Mouse (Mus musculus): ENCODE measurements around the gene Ptprm.

Ptprm gene

GRCm38 (mm10) chr17:67345157-67345556 is 9.1 kb downstream of the Ptprm start:
- no peak for DNase-seq (ENCODE audit: low spot score in 2 of 2)

- DNase-seq (ENCODE audit: low spot score in 2 of 2) = no peak
These were observed 10.8 kb downstream of the Ptprm start for GRCm38 (mm10) chr17:67343471-67343870.

DNA sequence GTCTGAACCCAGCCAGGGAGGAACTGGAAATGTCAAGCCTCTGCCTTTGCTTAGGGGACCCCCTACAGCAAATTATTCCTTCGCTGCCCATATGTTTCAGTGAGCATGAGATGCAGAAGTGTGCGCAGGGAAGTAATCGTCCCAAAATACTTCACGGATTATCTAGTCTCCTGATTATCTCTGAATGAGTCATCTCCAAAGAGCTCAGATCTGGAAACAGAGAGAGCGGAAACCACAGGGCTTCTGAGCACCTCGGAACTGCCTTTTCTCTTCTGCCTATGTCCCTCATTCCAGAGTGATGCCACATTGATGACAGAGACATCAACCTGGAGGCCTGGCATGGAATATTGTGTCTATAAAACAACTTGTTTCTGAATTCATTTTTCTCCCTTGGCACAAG is 11.3 kb downstream of the Ptprm start:
- DNase-seq (ENCODE audit: low spot score in 2 of 2) = no peak

- no peak for DNase-seq (ENCODE audit: low spot score in 2 of 2)
These were observed 13.9 kb downstream of the Ptprm start for GRCm38 (mm10) chr17:67340362-67340761.

DNA sequence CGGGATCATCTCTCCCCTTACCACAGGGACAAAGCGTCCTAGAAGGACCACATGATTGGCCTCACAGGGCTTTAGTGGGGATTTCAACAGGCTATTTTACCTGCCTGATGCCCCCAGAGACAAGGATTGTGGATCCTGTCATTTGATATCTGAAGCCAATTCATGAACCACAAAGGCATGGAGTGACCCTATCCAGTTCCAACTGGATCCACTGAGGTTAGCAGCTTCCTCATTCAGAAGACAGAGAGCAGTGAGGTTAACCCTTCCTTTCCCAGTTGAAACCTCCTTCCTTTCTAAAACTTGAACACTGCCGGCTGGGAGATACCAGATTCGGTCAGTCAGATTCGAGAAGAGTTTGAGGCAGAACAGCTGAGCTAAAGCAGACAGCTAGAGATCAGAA is 14.7 kb downstream of the Ptprm start:
- no peak for DNase-seq (ENCODE audit: low spot score in 2 of 2)

GRCm38 (mm10) chr17:67334310-67334709 is 19.9 kb downstream of the Ptprm start:
- no peak for DNase-seq (ENCODE audit: low spot score in 2 of 2)

DNA sequence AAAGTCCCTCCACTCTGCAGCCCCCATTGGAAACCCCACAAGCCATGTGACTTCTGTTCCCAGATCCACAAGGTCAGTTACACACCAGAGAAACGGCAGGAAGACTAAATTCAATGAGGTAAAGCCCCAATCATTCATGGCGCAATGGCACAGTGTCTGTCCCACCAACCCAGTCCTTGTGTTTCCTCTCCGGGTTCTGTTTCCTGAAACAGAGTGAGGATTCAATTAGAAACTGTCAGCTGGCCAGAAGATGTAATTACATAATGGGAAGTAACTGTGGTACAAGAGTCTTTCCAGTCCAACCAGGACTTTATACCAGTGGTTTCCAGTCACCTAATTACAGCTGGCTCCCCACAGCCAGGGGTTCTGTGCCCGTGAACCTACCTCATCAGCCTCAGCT is 24.8 kb downstream of the Ptprm start:
- DNase-seq (ENCODE audit: low spot score in 2 of 2) = no peak

GRCm38 (mm10) chr17:67324499-67324832 is 29.8 kb downstream of the Ptprm start:
- no peak for DNase-seq (ENCODE audit: low spot score in 2 of 2)

DNA sequence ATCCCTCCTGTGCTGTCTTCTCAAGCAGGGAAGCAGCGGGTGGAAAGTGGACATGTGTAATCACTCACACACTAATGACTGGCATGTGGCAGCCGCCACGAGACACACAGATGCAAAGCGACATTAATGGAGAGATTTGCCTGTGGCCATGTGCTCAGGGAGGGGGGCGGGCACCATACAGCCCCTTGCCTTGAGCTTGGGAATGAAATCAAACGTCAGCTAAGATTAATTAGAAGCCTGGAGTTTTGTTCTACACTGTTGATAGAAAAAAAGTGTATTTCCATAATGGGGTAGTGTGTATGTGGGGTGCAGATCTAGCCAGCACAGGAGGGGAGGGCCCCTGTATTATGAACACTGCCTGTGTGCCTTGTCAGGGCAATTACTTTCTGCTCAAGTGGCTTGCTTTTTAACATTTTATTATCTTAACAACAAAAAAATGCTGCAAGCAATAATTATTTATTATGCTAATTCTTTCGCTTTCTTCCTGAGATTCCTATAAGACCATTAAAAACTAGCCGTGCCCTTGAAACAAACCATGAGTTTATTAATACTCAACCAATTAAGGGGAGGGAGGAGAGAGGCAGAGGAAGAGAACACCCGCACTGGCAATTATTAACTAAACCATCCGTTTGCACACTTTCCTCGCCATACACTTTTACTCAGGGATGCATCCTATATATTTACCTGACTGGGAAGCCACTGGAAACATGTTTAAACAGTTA is 30.3 kb downstream of the Ptprm start:
- DNase-seq (ENCODE audit: low spot score in 2 of 2) = no peak

GRCm38 (mm10) chr17:67314491-67315205 is 39.6 kb downstream of the Ptprm start:
- no peak for DNase-seq (ENCODE audit: low spot score in 2 of 2)

GRCm38 (mm10) chr17:67308421-67308820 is 45.8 kb downstream of the Ptprm start:
- no peak for DNase-seq (ENCODE audit: low spot score in 2 of 2)

DNA sequence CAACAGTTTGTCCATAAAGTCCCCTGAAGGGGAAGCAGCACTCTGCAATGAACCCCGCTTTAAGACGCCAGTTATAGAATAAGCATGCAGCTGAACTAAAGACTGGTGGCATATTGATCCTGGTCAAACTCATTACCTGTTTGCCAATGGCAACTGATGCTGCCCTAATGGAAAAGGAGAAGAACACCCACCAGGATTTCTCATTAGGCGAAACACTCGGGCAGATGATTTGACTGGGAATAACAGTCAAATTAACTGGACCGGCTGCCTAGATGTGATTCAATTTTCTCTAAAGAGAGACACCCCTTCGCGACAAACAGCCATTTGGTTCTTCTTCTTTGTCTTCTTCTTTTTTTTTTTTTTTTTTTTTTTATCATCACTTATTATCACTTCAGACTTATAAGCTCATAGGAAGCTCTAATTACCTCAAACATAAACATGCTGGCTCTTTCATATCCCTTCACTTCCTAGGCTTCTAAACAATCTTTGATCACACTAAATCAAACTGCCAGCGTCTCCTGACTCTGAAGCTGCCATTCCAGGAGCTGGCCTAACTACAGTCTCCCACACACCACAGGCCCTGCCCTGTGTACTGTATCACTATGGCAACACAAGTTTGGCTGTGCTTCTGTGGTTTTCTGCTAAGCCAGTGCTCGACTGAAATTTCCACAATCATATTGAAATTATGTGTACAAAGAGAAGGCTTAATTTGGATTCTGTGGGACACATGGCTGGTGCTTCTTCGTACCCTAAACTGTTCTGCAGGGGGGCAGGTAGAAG is 48.0 kb downstream of the Ptprm start:
- DNase-seq (ENCODE audit: low spot score in 2 of 2) = no peak

DNA sequence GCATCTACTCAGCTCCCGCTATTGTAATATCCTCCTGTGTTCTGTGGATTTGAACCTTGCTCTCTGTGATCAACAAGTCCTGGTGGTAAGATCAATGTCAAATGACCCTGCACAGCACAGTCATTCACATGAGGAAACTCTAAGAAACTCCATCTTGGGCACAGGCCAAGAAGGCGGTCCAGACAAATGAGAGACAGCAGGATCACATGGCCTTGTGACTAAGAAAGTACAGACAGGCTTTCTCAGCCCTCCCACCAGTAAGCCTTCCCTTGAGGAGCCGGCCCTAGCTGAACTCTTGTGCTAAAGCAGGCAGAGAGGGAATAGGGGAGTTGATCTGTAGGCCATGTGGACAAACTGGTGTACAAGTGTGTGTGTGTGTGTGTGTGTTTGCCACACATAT is 49.4 kb downstream of the Ptprm start:
- DNase-seq (ENCODE audit: low spot score in 2 of 2) = peak in 1 of 2 experiments; percentile 58

- no peak for DNase-seq (ENCODE audit: low spot score in 2 of 2)
These were observed 50.7 kb downstream of the Ptprm start for GRCm38 (mm10) chr17:67303326-67304099.

DNA sequence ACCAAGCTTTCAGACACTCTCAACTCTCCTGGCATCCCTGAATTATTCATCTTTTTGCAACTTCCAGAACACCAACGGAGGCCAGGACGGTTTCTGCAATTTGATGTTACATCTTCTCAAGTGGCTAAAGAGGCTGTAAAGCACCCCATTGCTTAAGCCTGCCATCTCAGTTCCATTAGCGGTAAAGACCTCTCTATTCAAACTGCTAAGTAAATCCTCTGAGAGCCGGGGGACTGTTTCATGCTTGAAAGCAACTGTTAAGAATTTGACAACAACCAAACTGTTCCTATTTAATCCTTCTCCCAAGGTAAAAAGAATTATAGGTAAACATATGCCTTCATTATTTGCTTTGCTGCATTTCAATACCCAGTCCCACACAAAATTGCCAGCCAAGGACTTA is 51.7 kb downstream of the Ptprm start:
- no peak for DNase-seq (ENCODE audit: low spot score in 2 of 2)

- DNase-seq (ENCODE audit: low spot score in 2 of 2) = no peak
These were observed 52.2 kb downstream of the Ptprm start for GRCm38 (mm10) chr17:67302074-67302473.

DNA sequence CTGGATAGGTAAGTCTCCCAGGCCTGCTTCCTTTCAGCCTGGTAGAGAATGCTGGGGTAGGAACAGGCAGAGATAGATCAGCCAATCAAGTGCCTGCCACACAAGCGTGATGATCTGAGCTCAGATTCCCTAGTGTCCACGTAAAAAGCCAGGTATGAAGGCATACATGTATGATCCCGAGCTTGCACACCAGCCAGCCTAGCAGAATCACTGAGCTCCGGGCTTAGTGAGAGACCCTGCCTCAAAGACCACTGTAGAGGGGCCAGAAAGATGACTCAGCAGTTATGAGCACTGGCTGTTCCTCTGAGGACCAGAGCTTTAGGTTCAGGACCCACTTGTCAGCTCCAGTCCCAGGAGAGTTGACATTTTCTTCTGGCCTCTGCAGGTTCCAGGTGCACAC is 52.9 kb downstream of the Ptprm start:
- no peak for DNase-seq (ENCODE audit: low spot score in 2 of 2)

DNA sequence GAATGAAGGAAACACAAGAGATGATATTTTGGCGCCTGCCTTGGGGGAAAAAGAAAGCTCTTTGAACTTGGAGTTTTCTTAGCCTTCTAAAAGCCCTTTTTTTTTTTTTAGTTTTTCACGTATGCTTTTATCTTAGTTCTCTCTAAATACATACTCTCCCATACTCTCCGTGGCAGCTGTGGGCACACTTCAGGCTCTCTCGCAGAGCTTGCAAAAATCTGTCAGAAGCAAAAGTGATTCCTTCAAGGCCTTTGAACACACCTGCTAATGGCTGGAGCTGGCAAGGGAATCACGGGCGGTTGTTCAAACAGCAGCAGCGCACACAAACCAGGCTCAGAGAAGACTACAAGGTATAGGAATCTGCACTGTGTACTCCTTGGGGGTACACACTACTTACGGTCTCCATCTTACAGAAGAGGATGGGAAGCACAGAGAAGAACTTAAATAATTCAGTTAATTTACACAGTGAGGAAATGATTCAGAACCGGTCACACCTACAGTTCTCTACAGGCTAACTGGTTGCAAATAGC is 55.9 kb downstream of the Ptprm start:
- DNase-seq (ENCODE audit: low spot score in 2 of 2) = no peak

- peak in 1 of 2 experiments; percentile 47 for DNase-seq (ENCODE audit: low spot score in 2 of 2)
These were observed 57.4 kb downstream of the Ptprm start for GRCm38 (mm10) chr17:67296604-67297595.

- DNase-seq (ENCODE audit: low spot score in 2 of 2) = no peak
These were observed 63.5 kb downstream of the Ptprm start for GRCm38 (mm10) chr17:67290662-67291240.

All from urinary bladder, postnatal 36 days (tissue).